Mouse (Mus musculus): ENCODE data around the gene C4bp. TPM values are rescaled to one million over a fixed set of nuclear protein-coding genes. Genes with fewer than 3 reads are reported as not detected.

Gene C4bp
- polyA plus RNA-seq, 1 experiment from 2014 or later, result not detected

DNA sequence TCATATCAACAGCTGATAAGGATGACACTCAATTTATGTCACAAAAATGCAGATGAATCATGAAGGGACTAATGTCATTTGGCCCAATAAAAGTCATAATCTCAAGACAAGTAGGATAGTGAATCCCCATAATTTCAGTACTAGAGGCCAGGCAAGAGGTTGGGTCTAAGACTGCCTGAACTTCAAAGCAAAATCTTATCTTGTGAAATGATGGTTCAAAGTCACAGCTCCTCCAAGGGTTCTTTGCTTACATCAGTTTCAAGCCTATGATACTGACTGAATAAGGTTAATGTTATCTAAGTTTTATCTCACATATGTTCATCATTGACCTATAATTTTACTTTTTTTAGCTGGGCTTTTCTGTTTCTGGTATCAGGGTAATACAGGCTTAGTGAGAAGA lies 20.5 kb downstream of the C4bp start:
- H3K36me3 ChIP-seq, result no peaks in the 10 kb centered on the region
- no peaks in the 10 kb centered on the region for H3K27me3 ChIP-seq (ENCODE audit: insufficient read depth, poor library complexity, severe bottlenecking)
- H3K4me3 ChIP-seq, result no peak overlapping the region
- DNase-seq (ENCODE audit: low spot score), result no peak
- no peaks in the 10 kb centered on the region for H3K9me3 ChIP-seq
- no peaks in the 10 kb centered on the region for H3K4me1 ChIP-seq (replicated peaks)
- no peak overlapping the region for H3K27ac ChIP-seq

DNA sequence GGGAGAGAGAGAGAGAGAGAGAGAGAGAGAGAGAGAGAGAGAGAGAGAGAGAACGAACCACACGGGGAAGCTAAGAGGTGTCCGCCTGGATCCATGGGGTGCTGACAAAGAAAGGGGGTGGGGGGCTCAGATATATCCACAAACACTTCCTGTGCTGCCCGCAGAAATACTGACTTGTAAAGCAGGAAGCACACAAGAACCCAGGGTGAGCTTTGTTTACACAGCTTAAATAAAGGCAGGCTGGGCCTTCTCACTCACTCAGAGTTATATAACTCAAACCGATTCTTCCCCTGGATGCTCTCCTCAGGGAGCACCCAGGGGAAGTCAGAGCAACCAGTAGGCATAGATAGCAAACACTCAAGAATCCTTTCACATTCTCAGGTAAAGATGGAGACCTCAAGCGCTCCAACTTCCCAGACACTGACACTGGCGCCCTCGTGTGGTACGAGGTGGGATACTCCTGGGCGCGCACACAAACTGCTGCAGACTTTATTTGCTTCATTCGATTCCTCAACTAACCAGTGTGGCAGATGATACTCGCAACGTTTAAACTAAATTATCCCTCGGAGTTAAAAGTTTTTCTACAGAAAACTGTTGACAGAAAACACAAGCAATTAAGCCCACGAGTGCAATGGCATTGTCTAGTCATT lies 27.5 kb downstream of the C4bp start:
- Histone ChIP-seq H3K4me3 (no peak overlapping the region), H3K36me3 (no peaks in the 10 kb centered on the region), H3K9me3 (no peaks in the 10 kb centered on the region), H3K27ac (no peak overlapping the region), H3K27me3 (ENCODE audit: insufficient read depth, poor library complexity, severe bottlenecking) (no peaks in the 10 kb centered on the region), H3K4me1 (replicated peaks) (no peaks in the 10 kb centered on the region)
- peak; percentile 72 for DNase-seq (ENCODE audit: low spot score)
- 34% methylated on average over 16 of the region's 16 CpGs for WGBS

DNA sequence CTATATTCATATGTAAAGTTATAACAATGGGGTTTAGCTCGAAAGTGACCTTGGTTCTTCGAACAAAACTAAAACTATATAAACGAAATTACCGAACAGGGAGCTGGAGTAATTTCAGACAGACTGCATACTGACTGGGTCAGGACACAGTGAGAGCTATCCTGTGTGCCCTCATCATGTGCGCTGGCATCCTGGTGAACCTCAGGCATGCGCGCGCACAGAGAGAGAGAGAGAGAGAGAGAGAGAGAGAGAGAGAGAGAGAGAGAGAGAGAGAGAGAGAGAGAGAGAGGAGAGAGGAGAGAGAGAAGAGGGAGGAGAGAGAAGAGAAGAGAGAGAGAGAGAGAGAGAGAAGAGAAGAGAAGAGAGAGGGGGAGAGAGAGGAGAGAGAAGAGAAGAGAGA lies 28.1 kb downstream of the C4bp start:
- H3K4me1 ChIP-seq (replicated peaks), result no peaks in the 10 kb centered on the region
- no peak overlapping the region for H3K4me3 ChIP-seq
- no peaks in the 10 kb centered on the region for H3K9me3 ChIP-seq
- no peak for DNase-seq (ENCODE audit: low spot score)
- H3K27ac ChIP-seq, result no peak overlapping the region
- H3K27me3 ChIP-seq (ENCODE audit: insufficient read depth, poor library complexity, severe bottlenecking), result no peaks in the 10 kb centered on the region
- H3K36me3 ChIP-seq, result no peaks in the 10 kb centered on the region
- 91% methylated on average over 8 of the region's 8 CpGs for WGBS

DNA sequence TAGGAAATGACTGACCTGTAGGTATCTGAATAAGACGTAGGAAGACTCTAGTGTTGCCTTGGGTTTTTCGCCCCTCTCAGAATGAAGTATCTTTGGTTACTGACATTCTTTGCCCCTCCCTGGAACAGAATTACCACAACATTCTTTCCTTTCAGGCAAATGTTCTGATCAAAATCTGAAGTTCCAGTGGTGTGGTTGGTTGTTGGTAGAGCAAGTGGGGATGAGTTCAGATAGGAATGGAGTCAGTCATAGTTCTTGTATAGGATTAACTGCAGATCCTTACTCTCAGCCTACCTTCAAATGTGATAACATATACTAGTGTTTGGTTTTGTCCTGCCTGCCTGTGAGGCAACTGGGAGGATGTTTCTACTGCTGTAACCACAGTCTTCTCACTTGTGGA lies 31.9 kb downstream of the C4bp start, which contains the start of gene Zp3r:
Gene Zp3r (minus strand): TSS at position 101 of the 400 bp plus-strand sequence.
- H3K36me3 ChIP-seq, result no peaks in the 10 kb centered on the region
- WGBS, result 95% methylated on average over 2 of the region's 2 CpGs
- no peak within 1 kb of the TSS for H3K4me3 ChIP-seq
- no peak within 1 kb of the TSS for H3K27ac ChIP-seq
- DNase-seq (ENCODE audit: low spot score), result no peak
- H3K9me3 ChIP-seq, result no peaks in the 10 kb centered on the region
- H3K4me1 ChIP-seq (replicated peaks), result no peaks in the 10 kb centered on the region
- no peaks in the 10 kb centered on the region for H3K27me3 ChIP-seq (ENCODE audit: insufficient read depth, poor library complexity, severe bottlenecking)

DNA sequence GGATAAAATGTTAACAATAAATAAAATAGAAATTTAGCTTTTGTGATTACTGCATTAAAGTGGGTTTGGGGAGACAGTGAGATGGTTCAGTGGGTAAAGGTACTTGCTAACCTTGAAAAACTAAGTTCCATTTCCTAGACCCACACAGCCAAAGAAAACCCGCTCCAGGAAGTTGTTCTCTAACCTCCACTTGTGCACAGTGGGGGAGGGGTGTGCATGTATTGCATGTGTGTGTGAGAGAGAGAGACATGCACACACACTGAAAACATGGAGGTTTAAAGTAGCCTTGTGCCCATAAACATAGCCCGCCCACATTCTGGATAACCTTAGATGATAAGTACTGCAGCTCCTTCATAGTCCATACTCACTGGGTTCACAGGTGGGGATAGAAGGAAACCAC lies 65.1 kb downstream of the C4bp start:
- Histone ChIP-seq H3K4me3 (no peak overlapping the region), H3K27me3 (ENCODE audit: insufficient read depth, poor library complexity, severe bottlenecking) (no peaks in the 10 kb centered on the region), H3K9me3 (no peaks in the 10 kb centered on the region)

DNA sequence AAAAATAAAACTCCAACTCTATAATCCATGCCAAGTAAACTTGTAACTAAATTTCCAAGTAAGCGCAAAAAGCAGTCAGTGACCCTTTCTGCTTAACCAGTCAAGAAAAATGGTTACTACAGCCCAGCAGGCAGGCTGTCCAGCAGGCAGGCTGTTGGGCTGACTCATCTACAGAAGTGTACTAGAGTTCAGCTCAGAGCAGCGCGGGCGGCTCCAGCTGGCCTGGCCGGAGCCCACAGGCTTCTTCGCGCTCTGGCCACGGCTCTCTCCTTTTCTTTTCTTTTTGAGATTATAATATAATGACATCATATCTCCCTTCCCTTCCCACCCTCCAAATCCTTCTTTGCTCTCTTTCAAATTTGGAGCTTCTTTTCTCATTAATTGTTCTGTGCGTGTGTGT lies 72.8 kb downstream of the C4bp start:
- H3K9me3 ChIP-seq, result no peaks in the 10 kb centered on the region
- H3K27ac ChIP-seq, result no peak overlapping the region
- DNase-seq (ENCODE audit: low spot score), result no peak
- 90% methylated on average over 9 of the region's 9 CpGs for WGBS
- H3K4me3 ChIP-seq, result no peak overlapping the region
- H3K27me3 ChIP-seq (ENCODE audit: insufficient read depth, poor library complexity, severe bottlenecking), result no peaks in the 10 kb centered on the region
- H3K4me1 ChIP-seq (replicated peaks), result no peaks in the 10 kb centered on the region
- H3K36me3 ChIP-seq, result no peaks in the 10 kb centered on the region

More for the DNA sequence above, 65.1 kb downstream of the C4bp start:
- WGBS, result 96% methylated on average over 2 of the region's 2 CpGs
- Histone ChIP-seq H3K36me3 (no peaks in the 10 kb centered on the region), H3K4me1 (replicated peaks) (no peaks in the 10 kb centered on the region), H3K27ac (no peak overlapping the region)
- DNase-seq (ENCODE audit: low spot score), result no peak

Other genes starting within 250 kb of the C4bp start
- not detected in 2 replicates for gene Cd55b, start 238.6 kb downstream of the C4bp start, polyA plus RNA-seq (2016; fragmentation: Nextera tagmentation; extraction: Ambion mirVana)
- 2.6 and 3.0 TPM in 2 replicates for gene Cd55, start 198.9 kb downstream of the C4bp start, polyA plus RNA-seq (2016; fragmentation: Nextera tagmentation; extraction: Ambion mirVana)
- not detected in 2 replicates for gene Zp3r, start 32.0 kb downstream of the C4bp start, polyA plus RNA-seq (2016; fragmentation: Nextera tagmentation; extraction: Ambion mirVana)
- gene Gm29427, start 54.2 kb upstream of the C4bp start, polyA plus RNA-seq (2016; fragmentation: Nextera tagmentation; extraction: Ambion mirVana), result not detected in 2 replicates
- gene Yod1, start 55.7 kb upstream of the C4bp start, polyA plus RNA-seq (2016; fragmentation: Nextera tagmentation; extraction: Ambion mirVana), result 11.4 and 13.3 TPM in 2 replicates
- gene Pfkfb2, start 67.6 kb upstream of the C4bp start, polyA plus RNA-seq (2016; fragmentation: Nextera tagmentation; extraction: Ambion mirVana), result 5.3 and 6.7 TPM in 2 replicates
- 0.51 and 0.73 TPM in 2 replicates for gene AA986860, start 70.3 kb upstream of the C4bp start, polyA plus RNA-seq (2016; fragmentation: Nextera tagmentation; extraction: Ambion mirVana)
- not detected in 2 replicates for gene Fcamr, start 139.3 kb upstream of the C4bp start, polyA plus RNA-seq (2016; fragmentation: Nextera tagmentation; extraction: Ambion mirVana)
- not detected in 2 replicates for gene Pigr, start 165.1 kb upstream of the C4bp start, polyA plus RNA-seq (2016; fragmentation: Nextera tagmentation; extraction: Ambion mirVana)
- gene Fcmr, start 204.0 kb upstream of the C4bp start, polyA plus RNA-seq (2016; fragmentation: Nextera tagmentation; extraction: Ambion mirVana), result not detected in 2 replicates
- not detected in 2 replicates for gene Il24, start 225.8 kb upstream of the C4bp start, polyA plus RNA-seq (2016; fragmentation: Nextera tagmentation; extraction: Ambion mirVana)
- not detected in 2 replicates for gene Il20, start 249.8 kb upstream of the C4bp start, polyA plus RNA-seq (2016; fragmentation: Nextera tagmentation; extraction: Ambion mirVana)

All from hindbrain, embryonic 10.5 days (tissue).